Mouse (Mus musculus) embryonic facial prominence, embryonic 10.5 days (tissue): ENCODE measurements around the gene Gdf2. TPM values are rescaled to one million over a fixed set of nuclear protein-coding genes. Genes with fewer than 3 reads are reported as not detected.

Experiments
- DNase-seq: peaks from one replicate; pipeline ENCODE4 v3.0.0-alpha.2; 2017; ENCODE audit warnings: low spot score
- H3K27ac ChIP-seq: fragments of 300-500 bp; sonication (generic); replicated peaks from 2 replicates; pipeline ENCODE4 v1.5.1; 2016; ENCODE audit warnings: mild to moderate bottlenecking
- H3K27me3 ChIP-seq: fragments of 300-500 bp; sonication (generic); replicated peaks from 2 replicates; pipeline ENCODE4 v1.6.1; 2016; ENCODE audit warnings: low read depth, mild to moderate bottlenecking; ENCODE audit not compliant: poor library complexity, severe bottlenecking
- H3K36me3 ChIP-seq: fragments of 300-500 bp; sonication (generic); replicated peaks from 2 replicates; pipeline ENCODE4 v1.6.1; 2016; ENCODE audit warnings: mild to moderate bottlenecking, moderate library complexity
- H3K4me1 ChIP-seq: fragments of 300-500 bp; sonication (generic); 2 replicates; pipeline ENCODE4 v1.6.1; 2016
- H3K4me3 ChIP-seq: fragments of 300-500 bp; sonication (generic); 2 replicates; pipeline ENCODE4 v1.5.1; 2016; ENCODE audit warnings: mild to moderate bottlenecking, moderate library complexity
- H3K9me3 ChIP-seq: fragments of 300-500 bp; sonication (generic); 2 replicates; pipeline ENCODE4 v1.6.1; 2016; ENCODE audit warnings: mild to moderate bottlenecking
- WGBS: fragments of 180-500 bp; shearing (Covaris S2); methylation state at CpG from one replicate; pipeline ENCODE4 v1.1.7; 2016; 5-methylcytosine and 5-hydroxymethylcytosine counted together
- polyA plus RNA-seq: library from polyadenylated mRNA; unstranded; fragments of >200 nt; fragmentation: Nextera tagmentation; extraction: Ambion mirVana; gene quantifications from 2 replicates; pipeline ENCODE4 v1.2.1, GENCODE M21; 2016

Gene Gdf2
- polyA plus RNA-seq, 1 experiment from 2014 or later, result not detected

DNA sequence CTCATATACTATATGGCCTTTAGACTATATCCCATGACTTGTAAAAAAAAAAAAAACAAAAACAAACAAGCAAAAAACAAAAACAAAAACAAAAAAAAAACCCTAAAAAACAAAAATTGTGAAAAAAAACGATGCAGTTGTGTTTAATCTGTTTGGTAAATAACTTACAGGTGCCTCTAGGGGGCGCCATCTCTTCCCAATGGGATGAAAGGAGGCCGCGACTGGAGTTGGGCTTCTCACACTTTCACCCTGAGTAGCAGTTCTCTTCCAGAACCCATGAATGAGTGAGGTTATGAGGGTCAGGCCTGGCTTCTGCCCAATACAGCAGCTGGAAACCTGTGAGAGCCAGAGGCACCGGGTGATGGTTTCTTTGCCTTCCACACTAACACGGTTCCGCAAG, 24.8 kb downstream of the Gdf2 start:
- Histone ChIP-seq H3K9me3 (no peaks in the 10 kb centered on the region), H3K27ac (no peak overlapping the region), H3K27me3 (peaks cover 23% of the 10 kb centered on the region), H3K4me1 (no peaks in the 10 kb centered on the region), H3K36me3 (no peaks in the 10 kb centered on the region), H3K4me3 (no peak overlapping the region)
- 69% methylated on average over 7 of the region's 7 CpGs for WGBS
- no peak for DNase-seq

DNA sequence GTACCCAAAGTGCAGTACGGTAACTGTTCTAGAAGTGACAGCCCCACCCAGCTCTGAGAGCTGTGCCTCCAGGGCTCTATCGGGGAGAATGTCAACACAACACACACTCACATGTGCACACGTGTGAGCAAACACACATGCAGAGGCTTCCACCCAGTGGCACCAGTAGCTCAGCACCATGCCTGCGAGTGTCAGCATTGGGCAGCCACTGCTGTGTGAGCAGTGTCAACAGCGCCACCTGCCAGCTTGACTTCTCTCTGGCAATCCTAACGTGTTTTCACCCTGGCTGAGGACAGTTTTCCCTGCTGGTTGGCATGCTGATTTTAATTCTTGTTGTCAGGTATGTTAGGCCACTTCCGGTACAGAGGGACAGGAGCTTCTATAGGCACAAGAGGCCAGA, 31.8 kb downstream of the Gdf2 start:
- DNase-seq, result peak; percentile 25
- no peak overlapping the region for H3K4me3 ChIP-seq
- 50% methylated on average over 7 of the region's 7 CpGs for WGBS
- H3K36me3 ChIP-seq, result no peaks in the 10 kb centered on the region
- no peaks in the 10 kb centered on the region for H3K9me3 ChIP-seq
- 0 out of 2 replicates have a peak, but pooled peaks cover under 1% of the 10 kb centered on the region for H3K4me1 ChIP-seq
- no peak overlapping the region for H3K27ac ChIP-seq
- H3K27me3 ChIP-seq, result peaks cover 23% of the 10 kb centered on the region

DNA sequence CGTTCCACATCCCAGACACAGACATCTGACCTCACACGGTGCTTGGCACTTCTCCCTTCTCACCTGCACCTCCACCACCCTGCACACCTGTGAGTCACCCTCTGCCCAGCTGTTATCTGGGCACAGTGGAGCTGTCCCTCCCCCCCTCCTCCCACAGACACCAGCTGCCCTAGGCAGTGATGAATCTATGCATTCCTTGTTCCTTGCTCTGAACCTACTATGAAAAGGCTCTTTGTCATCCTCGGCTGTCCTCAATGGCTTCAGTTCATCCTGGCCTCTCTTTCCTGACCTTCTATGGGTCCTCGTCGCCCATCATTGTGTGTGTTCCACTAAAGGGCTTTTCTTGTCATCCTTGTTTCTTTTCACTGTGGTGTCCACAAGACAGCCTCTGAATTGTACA, 33.9 kb downstream of the Gdf2 start:
- Histone ChIP-seq H3K36me3 (no peaks in the 10 kb centered on the region), H3K27me3 (peaks cover 43% of the 10 kb centered on the region), H3K4me3 (no peak overlapping the region), H3K9me3 (no peaks in the 10 kb centered on the region), H3K4me1 (peaks cover 11% of the 10 kb centered on the region; the same call in 1 of the 2 replicates), H3K27ac (no peak overlapping the region)
- WGBS, result 38% methylated on average over 5 of the region's 5 CpGs
- no peak for DNase-seq

DNA sequence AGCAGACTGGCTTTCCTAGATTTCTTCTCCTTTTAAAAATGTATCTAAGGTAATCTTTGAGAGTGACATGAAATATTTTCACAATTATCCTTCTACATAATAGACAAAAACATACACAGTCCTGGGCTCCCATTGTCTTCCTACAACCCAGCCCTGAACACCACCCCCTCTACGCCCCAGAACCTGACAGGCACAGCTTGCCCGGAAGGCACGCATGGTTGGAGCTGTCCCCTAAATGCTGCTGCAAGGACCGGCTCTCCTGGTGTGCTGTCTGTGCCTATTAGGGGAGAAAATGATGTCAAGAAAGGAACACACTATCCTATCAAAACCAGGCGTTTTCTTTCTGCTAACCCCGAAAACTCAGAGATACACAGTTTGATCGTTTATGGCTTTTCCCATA, 36.9 kb downstream of the Gdf2 start:
- peaks cover 46% of the 10 kb centered on the region for H3K27me3 ChIP-seq
- WGBS, result 31% methylated on average over 7 of the region's 7 CpGs
- H3K4me3 ChIP-seq, result peak overlapping the region; percentile 59; the same call in 1 of the 2 replicates
- H3K9me3 ChIP-seq, result no peaks in the 10 kb centered on the region
- H3K27ac ChIP-seq, result no peak overlapping the region
- H3K4me1 ChIP-seq, result peaks cover 11% of the 10 kb centered on the region; the same call in 1 of the 2 replicates
- no peaks in the 10 kb centered on the region for H3K36me3 ChIP-seq
- DNase-seq, result peak; percentile 32

DNA sequence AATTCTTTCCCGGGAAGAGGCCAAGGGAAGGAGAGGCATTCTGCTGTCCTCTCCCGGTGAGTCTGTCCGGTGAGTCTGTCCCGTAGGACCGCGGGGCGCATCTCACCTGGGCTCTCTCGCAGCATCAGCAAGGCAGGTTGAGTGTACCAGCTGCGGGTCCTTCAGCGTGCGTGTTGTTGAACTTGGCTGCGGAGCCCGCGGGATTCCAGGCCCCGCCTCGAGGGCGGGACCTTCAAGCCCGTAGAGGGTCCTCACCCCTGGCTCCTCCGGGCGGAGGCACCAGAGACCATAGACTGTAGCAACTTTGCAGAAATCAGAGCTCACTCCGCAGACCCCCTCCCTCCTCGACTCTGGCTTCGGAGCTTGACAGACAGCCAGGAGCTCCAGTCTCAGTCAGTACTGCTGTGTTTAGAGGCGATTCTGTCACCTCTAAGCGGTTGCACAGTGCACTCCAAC, 37.8 kb downstream of the Gdf2 start, which contains the start of gene Zfp488:
Zfp488 (minus strand) TSS at position 161 of the 456 bp plus-strand sequence.
- H3K27me3 ChIP-seq, result peaks cover 46% of the 10 kb centered on the region
- peak within 1 kb of the TSS; percentile 59 for H3K4me3 ChIP-seq
- no peaks in the 10 kb centered on the region for H3K9me3 ChIP-seq
- no peak within 1 kb of the TSS for H3K27ac ChIP-seq
- H3K4me1 ChIP-seq, result peaks cover 11% of the 10 kb centered on the region; the same call in 1 of the 2 replicates
- H3K36me3 ChIP-seq, result no peaks in the 10 kb centered on the region
- peak; percentile 70 for DNase-seq
- WGBS, result 3% methylated on average over 25 of the region's 25 CpGs

DNA sequence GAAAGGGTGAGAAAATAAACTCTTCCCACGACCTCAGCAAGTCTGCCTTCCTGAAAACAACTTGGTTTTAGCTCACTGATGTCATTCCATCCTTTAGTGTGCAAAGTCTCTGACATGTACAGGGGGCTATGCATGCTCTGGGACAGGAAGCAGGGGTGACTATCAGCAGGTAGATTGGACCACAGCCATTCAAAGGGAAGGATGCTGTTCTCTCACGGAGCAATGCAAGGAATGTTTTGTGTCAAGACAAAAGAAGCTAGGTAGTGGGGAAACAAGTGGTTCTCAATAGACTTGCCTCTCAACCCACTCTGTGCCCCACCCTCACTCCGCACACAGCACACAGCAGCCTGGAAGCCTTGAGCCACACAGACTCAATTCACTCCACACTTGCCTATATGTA, 48.4 kb downstream of the Gdf2 start:
- H3K4me1 ChIP-seq, result no peaks in the 10 kb centered on the region
- no peaks in the 10 kb centered on the region for H3K36me3 ChIP-seq
- DNase-seq, result no peak
- no peak overlapping the region for H3K27ac ChIP-seq
- WGBS, result 52% methylated on average over 3 of the region's 3 CpGs
- H3K27me3 ChIP-seq, result 0 out of 2 replicates have a peak, but pooled peaks cover 8% of the 10 kb centered on the region
- no peak overlapping the region for H3K4me3 ChIP-seq
- no peaks in the 10 kb centered on the region for H3K9me3 ChIP-seq

DNA sequence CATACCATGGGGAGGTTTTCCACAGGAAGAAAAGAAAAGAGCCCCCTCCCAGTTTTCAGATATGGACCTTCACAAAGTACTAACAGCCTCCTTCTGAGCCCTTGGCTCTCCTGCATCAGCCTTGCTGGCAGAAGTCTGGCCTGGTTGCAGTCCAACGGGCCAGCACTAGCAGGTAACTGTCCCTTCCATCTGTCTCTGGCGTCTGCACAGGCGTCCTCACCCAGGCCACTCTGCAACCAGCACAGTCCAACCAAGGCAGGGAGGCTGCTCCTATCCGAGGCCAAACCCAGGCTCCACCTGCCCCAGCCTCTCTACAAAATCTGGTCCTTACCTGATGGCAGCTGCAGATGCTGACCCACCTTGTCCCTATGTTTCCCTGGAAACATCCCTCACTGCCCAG, 51.1 kb downstream of the Gdf2 start:
- DNase-seq, result no peak
- Histone ChIP-seq H3K4me1 (0 out of 2 replicates have a peak, but pooled peaks cover 2% of the 10 kb centered on the region), H3K36me3 (no peaks in the 10 kb centered on the region), H3K4me3 (no peak overlapping the region), H3K9me3 (no peaks in the 10 kb centered on the region), H3K27ac (no peak overlapping the region), H3K27me3 (0 out of 2 replicates have a peak, but pooled peaks cover 8% of the 10 kb centered on the region)
- WGBS, result 87% methylated on average over 4 of the region's 4 CpGs

DNA sequence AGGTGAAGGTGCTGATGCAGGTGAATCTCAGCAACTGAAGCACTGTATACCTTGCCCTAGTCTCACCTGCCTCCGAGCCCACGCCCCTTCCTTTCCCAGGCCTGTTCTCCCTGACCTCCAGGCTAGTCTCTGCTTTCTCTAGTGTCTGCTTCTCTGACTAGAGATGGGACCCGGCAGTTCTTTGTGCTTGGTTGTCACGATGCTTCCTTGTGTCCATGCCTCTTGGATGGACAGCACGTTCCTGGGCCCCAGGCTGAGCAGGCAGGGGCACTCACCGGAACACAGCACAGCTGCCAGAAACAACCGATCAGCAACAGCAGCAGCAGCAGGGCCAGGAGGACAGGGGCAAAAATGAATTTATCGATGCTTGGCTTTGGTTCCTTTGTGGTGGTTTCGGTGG, 52.2 kb downstream of the Gdf2 start:
- 0 out of 2 replicates have a peak, but pooled peaks cover 8% of the 10 kb centered on the region for H3K27me3 ChIP-seq
- H3K9me3 ChIP-seq, result no peaks in the 10 kb centered on the region
- H3K27ac ChIP-seq, result no peak overlapping the region
- WGBS, result 91% methylated on average over 9 of the region's 9 CpGs
- no peak overlapping the region for H3K4me3 ChIP-seq
- no peak for DNase-seq
- 0 out of 2 replicates have a peak, but pooled peaks cover 9% of the 10 kb centered on the region for H3K4me1 ChIP-seq
- no peaks in the 10 kb centered on the region for H3K36me3 ChIP-seq

DNA sequence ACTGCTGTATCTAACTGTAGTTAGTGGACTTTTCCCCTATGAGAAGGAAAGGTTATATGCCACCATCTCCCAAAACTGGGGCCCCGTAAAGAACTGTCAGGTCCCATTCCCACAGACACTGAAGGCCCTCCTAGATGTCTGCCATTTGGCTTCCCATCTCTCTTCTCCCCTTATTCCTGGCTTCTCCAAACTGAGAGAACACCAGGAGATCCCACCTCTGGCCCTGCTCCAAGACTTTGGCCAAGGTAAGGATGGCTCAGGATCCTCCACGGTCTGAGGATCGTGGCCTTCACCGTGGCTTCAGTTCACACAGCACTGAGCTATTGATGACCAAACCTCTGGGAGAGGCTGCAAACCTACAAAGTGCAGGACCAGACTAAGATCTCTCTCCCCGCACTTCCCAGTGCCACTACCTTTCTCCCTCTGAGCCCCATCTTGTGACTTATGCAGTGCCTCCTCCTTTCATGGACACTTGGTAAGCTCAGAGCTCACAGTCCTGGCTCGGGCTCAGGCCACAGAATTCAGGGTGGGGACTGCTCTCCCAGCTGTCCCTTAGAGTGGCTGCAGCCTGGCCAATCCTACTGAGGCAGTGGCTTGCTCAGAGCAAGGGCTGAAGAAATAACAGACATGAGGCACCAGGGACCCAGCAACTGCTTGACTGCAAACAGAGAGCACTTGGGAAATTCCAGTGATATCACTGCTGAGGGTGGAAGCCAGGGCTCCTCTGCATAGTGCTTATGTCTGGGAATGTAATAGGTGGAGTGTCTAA, 52.9 kb downstream of the Gdf2 start:
- H3K36me3 ChIP-seq, result no peaks in the 10 kb centered on the region
- H3K9me3 ChIP-seq, result no peaks in the 10 kb centered on the region
- no peak for DNase-seq
- H3K27ac ChIP-seq, result no peak overlapping the region
- H3K27me3 ChIP-seq, result 0 out of 2 replicates have a peak, but pooled peaks cover 8% of the 10 kb centered on the region
- H3K4me3 ChIP-seq, result no peak overlapping the region
- 0 out of 2 replicates have a peak, but pooled peaks cover 9% of the 10 kb centered on the region for H3K4me1 ChIP-seq
- WGBS, result 88% methylated on average over 6 of the region's 6 CpGs

Other genes with a start within 250 kb of the Gdf2 start
- 0.83 and 0.92 TPM in 2 replicates for gene Gdf10, start 17.5 kb upstream of the Gdf2 start, polyA plus RNA-seq
- 0.05 TPM in 1 of 2 replicates, not detected in the other for gene Rbp3, start 13.0 kb downstream of the Gdf2 start, polyA plus RNA-seq
- gene Zfp488, start 37.7 kb downstream of the Gdf2 start, polyA plus RNA-seq, result 0.20 and 0.40 TPM in 2 replicates
- gene Gm30083, start 74.1 kb downstream of the Gdf2 start, polyA plus RNA-seq, result not detected in 2 replicates
- not detected in 2 replicates for gene Gm5460, start 75.7 kb downstream of the Gdf2 start, polyA plus RNA-seq
- not detected in 2 replicates for gene Antxrl, start 111.7 kb downstream of the Gdf2 start, polyA plus RNA-seq
- 2.5 and 3.6 TPM in 2 replicates for gene Anxa8, start 144.9 kb downstream of the Gdf2 start, polyA plus RNA-seq
- not detected in 2 replicates for gene A630023A22Rik, start 161.7 kb downstream of the Gdf2 start, polyA plus RNA-seq
- not detected in 2 replicates for gene Npy4r, start 211.4 kb downstream of the Gdf2 start, polyA plus RNA-seq